Mouse (Mus musculus): Measurements from ENCODE around the gene Pla2g4e. TPM values are rescaled to one million over a fixed set of nuclear protein-coding genes. Genes with fewer than 3 reads are reported as not detected.

Pla2g4e gene
- 10 to 100 TPM; 27.3 to 30.2 TPM for total RNA-seq (2021)
- long read RNA-seq, experiment 1, full-length matches to known transcripts, result 4 of 14 reads
- long read RNA-seq, experiment 1, partial matches to known transcripts, result 8 of 14 reads
- long read RNA-seq, experiment 1, other reads (novel, unspliced or antisense), result 2 of 14 reads
- long read RNA-seq, experiment 2, full-length matches to known transcripts, result 2 of 10 reads
- long read RNA-seq, experiment 2, partial matches to known transcripts, result 8 of 10 reads
- long read RNA-seq, experiment 2, other reads (novel, unspliced or antisense), result 0 of 10 reads

DNA sequence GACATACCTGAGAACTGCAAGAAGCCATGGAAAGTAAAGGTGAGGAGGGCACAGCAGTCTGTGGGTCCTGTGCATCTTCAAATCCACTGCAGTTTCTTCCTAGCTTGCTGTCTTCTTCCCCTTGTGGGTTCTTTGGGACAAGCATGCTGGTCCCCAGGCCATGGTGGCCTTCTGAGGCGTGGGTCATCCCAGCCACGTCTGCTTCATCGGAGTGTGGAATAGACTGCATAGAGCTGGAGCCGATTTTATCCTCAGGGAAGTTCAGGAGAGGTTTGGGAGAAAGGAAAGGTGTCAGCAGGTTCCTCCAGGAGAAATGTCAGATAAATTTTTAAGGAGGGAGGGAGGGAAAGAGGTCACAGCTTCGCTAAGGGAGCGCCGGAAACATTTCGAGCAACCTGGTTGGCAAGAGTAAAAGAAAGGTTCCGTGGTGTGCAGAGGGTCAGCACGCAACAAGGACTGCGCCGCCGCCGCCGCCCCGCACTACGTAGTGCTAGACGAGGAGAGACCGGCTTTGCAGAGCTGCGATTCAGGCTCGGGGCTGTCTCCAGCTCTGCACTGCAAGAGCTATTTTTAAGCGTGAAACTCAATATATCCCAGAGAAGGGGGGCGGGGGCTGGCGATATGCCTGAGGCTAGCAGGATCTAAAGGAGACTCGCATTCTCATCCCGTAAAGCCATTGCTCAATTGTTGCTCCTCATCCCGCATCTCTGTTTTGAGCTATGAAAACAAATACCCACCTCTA is at the start of gene Pla2g4e:
Pla2g4e (minus strand) TSS at position 657 of the 742 bp plus-strand sequence.
- peak; percentile 56 to 58 for DNase-seq (ENCODE audit: low spot score in 2 of 2)
- intact Hi-C loops (cut with DNase I), result no loop called here

DNA sequence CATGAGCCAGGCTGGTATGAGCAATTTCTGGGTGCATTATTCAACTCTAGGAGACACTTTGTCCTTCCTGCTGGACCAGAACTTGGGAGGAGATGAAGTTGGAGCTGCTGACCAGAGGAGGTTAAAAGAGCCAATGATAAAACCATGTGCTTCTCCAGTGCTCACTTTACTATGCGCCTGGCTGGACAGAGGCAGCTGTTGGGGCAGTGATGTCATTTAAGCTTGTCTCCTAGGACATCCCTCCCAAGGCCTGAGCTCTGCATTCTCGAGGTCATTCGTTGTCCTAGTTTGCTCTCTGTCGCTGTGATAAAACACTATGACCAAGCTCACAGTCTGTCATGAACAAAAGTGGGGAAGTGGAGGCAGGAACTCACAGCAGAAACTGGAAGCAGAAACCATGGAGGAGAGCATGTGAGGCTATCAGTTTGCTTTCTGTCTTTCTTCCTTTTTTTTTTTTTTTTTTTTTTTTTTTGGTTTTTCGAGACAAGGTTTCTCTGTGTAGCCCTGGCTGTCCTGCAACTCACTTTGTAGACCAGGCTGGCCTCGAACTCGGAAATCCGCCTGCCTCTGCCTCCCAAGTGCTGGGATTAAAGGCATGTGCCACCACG is 46.4 kb upstream of the Pla2g4e start:
- intact Hi-C loops (cut with DNase I), result no loop called here
- DNase-seq (ENCODE audit: low spot score in 2 of 2), result no peak

DNA sequence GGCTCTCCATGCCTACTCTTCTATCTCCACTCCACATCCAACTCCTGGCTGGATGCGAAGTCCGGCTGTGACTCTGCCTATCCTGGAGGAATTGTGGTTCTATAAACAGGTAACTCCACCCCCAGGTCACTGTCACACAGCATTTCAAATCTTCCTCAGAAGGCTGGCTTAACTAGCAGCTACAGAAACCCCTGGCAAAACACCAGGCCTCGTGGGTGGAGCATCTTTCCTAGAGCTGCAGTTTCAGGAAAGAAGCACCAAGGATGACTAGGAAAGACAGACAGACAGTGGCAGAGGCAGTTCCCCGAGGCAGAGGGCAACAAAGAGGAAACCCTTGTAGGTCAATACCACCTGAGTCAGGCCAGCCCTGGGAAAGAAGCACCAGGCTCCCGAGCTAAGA is 43.9 kb upstream of the Pla2g4e start, which contains the start of gene Pla2g4d:
Pla2g4d (minus strand) TSS at position 203 of the 400 bp plus-strand sequence.
- peak; percentile 26 to 55 for DNase-seq (ENCODE audit: low spot score in 2 of 2)
- intact Hi-C loops (cut with DNase I), result no loop called here

DNA sequence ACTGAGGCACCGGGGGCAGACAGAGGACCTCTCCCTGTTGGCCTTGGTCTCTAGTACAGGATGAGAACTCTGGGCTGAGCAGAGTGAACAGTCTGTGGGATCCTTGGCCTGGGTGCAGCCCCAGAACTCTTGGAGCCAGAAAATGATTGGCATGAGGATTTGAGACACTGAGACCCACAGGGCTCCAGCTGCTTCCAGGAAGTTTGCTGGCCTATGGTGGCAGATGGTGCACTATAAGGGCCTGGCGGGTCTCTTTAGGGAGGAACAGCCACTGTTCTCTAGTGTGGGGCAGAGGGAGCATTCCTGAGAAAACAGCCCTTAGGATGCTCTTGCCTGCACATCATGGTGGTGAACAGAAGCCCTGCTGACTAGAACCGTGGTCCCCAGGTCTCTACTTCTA is 43.3 kb upstream of the Pla2g4e start:
- intact Hi-C loops (cut with DNase I), result no loop called here
- no peak for DNase-seq (ENCODE audit: low spot score in 2 of 2)

DNA sequence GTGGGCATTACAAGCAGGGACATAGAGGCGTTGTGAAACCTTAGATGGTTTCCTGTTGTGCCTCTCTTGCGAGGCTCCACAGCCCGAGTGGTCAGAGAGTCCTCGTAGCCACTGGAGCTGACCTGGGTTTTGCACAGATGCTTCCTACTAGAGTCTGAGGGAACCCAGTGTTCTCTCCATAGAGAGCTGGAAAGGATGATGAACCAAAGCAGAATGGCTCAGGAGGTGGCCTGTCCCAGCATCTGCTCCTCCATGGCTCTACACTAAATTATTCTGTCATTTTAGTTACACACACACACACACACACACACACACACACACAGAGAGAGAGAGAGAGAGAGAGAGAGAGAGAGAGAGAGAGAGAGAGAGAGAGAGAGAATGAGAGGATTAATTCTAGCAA is 40.5 kb upstream of the Pla2g4e start:
- DNase-seq (ENCODE audit: low spot score in 2 of 2), result no peak
- intact Hi-C loops (cut with DNase I), result no loop called here

DNA sequence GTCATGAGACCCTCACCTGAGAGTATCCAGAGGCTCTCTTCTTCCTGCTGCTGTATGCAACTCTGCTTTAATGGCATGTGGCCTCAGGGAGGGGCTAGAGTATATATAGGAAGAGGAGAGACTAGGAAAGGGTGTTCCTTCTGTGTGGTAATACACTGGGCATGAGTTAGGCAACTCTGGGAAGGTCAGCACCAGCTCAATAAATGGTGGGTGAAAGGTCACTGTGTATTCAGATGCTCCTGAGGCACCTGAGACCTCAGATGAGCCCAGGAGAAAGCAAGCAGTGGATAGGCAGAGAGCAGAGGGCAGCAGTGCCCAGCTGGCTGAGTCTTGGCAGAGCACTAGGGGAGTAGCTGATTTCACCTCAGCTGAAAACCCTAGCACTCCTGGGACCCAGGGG is 39.6 kb upstream of the Pla2g4e start:
- intact Hi-C loops (cut with DNase I), result loop anchor here (5.0 kb wide), 2 partner anchors 112 to 202 kb away; no protein-coding TSS in a partner anchor
- DNase-seq (ENCODE audit: low spot score in 2 of 2), result no peak

DNA sequence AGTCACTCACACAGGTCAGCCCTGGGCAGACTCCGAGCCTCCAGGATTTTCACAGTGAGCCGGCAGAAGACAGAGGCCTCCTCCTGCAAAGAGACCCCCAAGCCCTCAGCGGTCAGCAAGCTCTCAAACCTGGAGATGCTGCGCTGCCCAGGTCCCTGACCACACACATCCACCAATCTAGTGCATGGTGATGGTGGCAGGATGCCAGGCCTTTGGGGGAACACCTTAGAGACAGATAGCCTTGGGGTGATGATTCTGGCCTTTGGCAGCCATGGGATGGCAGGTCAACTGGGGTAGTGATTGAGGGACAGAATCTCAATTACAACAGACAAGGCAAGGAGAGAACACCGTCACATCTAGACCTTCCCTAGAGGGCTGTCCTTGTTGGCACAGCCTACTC is 39.0 kb upstream of the Pla2g4e start:
- intact Hi-C loops (cut with DNase I), result loop anchor here (5.0 kb wide), 2 partner anchors 112 to 202 kb away; no protein-coding TSS in a partner anchor
- DNase-seq (ENCODE audit: low spot score in 2 of 2), result no peak

DNA sequence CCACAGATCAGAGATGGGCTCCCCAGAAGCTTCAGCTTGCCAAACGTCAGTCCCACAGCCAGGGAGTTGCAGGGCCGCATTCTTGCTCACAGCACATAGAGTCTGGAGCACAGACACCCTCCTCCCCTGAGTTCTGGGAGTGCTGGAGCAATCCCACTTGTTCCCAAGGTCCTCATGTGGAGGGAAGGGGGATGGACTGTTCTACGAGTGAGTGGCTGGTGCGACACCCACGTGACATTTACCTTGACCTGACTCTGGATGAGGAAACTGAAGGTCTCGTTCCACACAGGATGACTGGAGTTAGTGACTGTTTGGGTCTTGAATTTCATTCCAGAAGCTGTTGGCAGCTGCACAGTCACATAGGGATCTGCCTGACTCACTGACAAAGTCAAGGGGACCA is 38.4 kb upstream of the Pla2g4e start:
- intact Hi-C loops (cut with DNase I), result loop anchor here (5.0 kb wide), 2 partner anchors 111 to 201 kb away; no protein-coding TSS in a partner anchor
- no peak for DNase-seq (ENCODE audit: low spot score in 2 of 2)

DNA sequence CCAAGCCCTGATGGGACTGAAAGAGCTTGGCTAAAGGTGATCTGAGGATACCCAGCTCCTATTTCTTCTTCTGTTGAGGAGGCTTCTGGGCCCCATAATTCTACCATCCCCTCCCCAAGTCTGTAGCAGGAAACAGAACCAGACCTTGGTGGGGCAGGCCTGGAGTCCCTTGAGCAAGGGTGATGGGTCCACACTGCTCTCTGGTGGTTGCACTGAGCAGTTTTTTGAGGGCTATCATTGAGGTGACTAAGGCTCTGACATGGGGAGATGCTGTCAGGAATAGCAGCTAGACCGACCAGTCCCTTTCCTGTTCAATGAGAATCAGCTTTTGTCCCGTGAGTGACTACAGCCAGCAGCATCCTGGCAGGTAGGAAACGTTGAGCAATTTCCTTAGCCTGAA is 36.1 kb upstream of the Pla2g4e start:
- no peak for DNase-seq (ENCODE audit: low spot score in 2 of 2)
- intact Hi-C loops (cut with DNase I), result loop anchor here (5.0 kb wide), 2 partner anchors 109 to 199 kb away; no protein-coding TSS in a partner anchor

DNA sequence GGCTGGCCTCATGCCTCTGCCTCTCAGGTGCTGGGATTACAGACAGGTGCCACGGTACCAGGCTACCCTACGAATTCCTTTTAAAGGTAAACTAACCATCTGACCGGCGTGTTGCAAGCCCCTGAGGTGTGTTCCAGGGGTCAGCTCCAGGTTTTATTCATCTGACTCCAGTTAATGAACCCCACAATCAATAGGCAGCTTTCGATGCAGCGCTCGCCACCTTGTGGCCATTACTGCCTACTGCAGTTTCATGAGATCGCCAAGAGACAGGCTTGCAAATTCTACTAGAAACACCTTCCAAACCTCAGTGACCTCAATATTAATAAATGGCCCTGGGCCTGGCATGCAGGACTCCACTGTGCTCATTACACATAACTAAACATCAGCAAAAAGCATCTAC is 34.8 kb upstream of the Pla2g4e start:
- intact Hi-C loops (cut with DNase I), result loop anchor here (5.0 kb wide), 2 partner anchors 108 to 198 kb away; no protein-coding TSS in a partner anchor
- DNase-seq (ENCODE audit: low spot score in 2 of 2), result peak; percentile 57 to 74

DNA sequence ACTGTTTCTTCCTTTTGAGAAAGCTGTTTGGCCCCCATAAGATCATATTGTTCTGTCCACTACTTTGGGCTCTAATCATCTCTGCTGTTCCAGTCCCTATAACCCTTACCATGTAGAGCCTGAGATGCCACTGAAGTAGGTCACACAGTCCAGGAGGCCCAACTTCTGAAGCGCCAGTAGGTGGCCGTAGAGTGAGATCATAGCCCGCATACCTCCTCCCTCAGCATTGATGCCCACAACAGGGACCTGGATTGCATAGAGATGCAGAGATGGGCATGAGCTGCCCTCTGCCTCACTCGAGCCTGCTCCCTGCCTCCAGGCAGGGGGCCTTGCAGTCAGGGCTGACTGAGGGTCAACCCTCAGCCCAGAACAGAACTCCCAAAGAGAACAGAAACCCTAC is 31.8 kb upstream of the Pla2g4e start:
- no peak for DNase-seq (ENCODE audit: low spot score in 2 of 2)
- intact Hi-C loops (cut with DNase I), result no loop called here

DNA sequence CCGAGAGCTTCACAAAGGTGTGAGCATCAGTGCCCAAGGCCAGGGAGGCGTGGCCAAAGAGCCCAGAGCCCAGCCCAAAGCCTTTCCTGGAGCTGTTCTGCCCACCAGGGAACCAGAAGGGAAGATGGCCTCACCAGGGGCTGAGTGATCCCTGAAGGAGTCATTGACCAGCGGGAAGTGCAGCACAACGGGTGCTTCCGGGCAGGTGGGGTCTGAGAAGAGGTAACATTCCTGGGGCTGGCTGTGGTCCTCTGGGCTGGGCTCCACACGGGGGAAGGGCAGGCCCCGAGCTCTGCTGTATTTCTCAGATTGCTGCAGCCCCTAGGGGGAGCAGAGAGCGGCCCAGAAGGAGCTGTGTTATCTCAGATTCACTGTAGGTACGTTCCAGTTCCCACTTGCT is 23.5 kb upstream of the Pla2g4e start:
- peak in 1 of 2 experiments; percentile 34 for DNase-seq (ENCODE audit: low spot score in 2 of 2)

DNA sequence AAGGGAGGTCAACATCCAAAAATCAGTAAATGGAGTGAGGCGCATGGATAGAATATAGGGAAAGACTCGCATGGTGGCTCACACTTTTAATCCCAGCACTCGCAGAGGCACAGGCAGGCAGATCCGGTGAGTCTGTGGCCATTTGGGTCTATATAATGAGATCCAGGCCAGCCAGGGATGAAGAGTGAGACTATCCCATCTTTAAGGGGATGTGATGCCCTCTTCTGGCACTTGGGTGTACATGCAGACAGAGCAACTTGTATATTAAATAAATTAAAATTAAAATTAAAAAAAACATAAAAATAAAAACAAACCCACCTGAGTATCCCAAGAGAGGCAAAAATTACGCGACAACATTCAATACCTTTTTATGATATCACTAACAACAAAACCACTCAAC is 20.4 kb upstream of the Pla2g4e start:
- DNase-seq (ENCODE audit: low spot score in 2 of 2), result peak in 1 of 2 experiments; percentile 21
- intact Hi-C loops (cut with DNase I), result loop anchor here (5.0 kb wide), 1 partner anchor 93 kb away; no protein-coding TSS in a partner anchor

More for the DNA sequence above, 23.5 kb upstream of the Pla2g4e start:
- intact Hi-C loops (cut with DNase I), result loop anchor here (5.0 kb wide), 1 partner anchor 96 kb away; no protein-coding TSS in a partner anchor

DNA sequence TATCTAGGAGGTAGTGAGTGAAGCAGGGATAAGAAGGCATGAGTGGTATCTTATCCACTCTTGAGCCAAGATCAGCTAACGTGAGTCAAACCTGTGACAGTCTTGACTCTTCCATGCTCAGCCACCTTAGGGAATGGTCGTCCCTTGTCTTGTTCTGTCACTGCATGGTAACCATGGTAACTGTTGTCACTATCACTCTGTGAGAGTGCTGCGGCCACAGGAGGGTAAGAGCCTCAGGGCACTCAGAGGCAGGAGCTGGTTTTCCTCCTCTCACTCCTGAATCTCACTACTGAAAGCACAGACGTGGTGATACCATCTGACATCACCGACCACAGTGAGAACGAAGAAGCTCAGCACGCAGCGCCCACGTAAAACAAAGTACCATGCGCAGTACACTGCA is 19.7 kb upstream of the Pla2g4e start:
- no peak for DNase-seq (ENCODE audit: low spot score in 2 of 2)
- intact Hi-C loops (cut with DNase I), result loop anchor here (5.0 kb wide), 1 partner anchor 93 kb away; no protein-coding TSS in a partner anchor

DNA sequence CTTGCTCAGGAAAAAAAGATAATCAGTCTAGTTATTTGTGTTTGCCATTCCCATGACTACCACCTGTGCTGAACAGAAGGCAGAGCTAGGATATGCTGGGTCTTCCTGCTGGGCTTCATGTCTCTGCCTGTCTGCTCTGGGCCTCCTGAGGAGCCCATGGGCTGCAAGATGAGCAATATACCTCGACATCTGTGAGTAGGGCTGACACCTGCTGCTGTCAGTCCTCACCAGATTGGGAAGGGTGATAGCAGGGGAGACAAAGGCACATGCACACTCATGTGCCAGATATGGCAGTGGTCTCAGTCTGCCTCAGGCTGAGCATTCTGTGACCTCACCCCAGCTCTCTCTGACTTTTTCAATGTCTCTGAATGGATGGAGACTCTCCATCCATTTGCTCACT is 17.7 kb upstream of the Pla2g4e start:
- DNase-seq (ENCODE audit: low spot score in 2 of 2), result no peak
- intact Hi-C loops (cut with DNase I), result no loop called here

DNA sequence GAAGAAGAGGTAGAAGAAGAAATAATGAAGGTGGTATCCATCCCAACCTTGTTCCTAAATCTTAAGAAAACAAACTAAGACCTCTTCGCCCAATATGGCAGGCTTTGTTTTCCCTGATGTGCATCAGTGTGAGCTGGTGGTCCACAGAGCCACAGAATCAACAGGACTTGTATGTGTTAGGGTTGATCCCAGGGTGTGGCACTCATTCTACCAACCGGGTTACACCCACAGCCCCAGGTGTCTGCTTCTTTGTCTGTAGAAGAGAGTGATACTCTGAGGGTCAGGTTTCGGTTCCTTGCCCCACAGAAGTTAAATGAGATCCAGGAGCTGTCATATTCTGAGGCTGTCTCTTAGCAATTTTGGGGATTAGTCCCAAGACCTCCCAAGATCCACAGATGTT is 16.2 kb upstream of the Pla2g4e start:
- intact Hi-C loops (cut with DNase I), result no loop called here
- no peak for DNase-seq (ENCODE audit: low spot score in 2 of 2)

DNA sequence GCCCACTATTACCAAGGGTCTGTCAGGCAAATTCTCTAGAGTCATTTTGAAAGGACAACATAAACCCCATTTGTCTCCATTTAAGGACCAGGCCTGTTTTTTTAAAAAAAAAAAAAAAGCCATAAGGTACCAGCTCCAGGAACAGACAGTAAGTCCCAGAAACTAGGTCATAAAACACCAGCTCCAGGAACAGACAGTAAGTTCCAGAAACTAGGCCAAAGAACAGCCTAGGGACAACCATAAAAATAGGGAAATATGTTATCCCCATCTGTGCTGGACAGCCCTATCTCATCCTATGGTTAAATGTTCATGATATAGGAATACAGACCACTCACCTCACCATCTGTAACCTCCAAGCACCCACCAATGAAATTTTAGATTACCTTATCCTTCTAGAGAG is 11.1 kb upstream of the Pla2g4e start:
- no peak for DNase-seq (ENCODE audit: low spot score in 2 of 2)
- intact Hi-C loops (cut with DNase I), result no loop called here

DNA sequence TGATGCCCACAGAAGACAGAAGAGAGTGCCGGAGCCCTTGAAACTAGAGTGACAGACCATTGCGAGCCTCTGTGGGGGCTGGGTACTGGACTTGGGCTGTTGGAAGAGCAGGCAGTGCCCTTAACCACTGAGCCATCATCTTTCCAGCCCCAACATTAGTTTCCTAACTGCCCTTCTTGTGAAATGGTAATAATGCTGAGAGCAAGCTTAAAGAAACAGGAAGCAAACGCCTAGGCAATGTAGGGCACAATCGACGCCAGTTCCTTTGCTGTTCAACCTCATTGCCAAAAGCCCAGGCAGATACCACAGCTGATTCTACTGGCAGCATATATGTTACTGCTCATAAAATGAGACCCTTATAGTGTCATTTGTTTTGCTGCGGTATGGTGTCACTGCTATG is 7.5 kb upstream of the Pla2g4e start:
- intact Hi-C loops (cut with DNase I), result no loop called here
- no peak for DNase-seq (ENCODE audit: low spot score in 2 of 2)

DNA sequence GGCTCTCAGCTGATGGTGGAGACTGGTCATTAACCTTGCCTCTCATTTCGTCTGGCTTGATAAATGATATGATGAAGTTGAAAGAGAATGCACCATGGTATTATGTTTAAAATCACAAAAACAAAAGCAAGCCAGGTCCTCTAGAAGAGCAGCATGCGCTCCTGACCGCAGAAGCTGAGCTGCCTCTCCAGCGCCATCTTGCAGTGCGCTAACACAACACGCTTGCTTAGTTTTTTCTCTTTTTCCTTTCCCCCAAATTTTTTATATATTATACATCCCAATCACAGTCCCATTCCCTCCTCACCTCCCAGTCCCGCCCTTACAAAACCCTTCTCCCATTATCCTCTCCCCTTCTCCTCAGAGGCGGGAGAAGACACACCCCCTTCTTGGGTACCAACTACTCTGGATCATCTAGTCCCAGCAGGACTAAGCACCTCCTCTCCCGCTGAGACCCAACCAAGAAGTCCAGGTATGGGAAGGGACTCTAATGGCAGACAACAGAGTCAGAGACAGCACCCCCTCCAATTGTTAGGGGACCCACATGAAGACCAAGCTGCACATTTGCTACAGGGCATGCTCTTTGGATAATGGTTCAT is 384 bp upstream of the Pla2g4e start:
- intact Hi-C loops (cut with DNase I), result no loop called here
- DNase-seq (ENCODE audit: low spot score in 2 of 2), result peak; percentile 28 to 35

DNA sequence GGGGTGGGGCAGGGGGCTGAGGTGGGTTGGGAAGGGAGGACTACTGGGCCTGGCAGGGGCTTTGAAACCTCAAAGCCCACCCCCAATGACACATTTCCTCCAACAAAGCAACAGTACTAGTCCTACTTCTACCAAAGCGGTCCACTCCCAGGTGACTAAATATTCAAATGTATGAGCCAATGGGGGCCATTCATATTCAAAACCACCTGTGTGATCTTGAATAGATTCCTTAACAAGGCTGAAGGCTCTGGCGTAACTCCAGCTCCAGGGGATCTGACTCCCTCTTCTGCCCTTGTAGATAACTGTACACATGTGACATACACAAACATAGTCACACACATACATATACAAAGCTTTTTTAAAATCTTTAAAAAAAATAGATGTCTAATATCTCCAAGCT is 1.1 kb downstream of the Pla2g4e start:
- DNase-seq (ENCODE audit: low spot score in 2 of 2), result peak in 1 of 2 experiments; percentile 50
- intact Hi-C loops (cut with DNase I), result no loop called here
